Mouse (Mus musculus) erythroid progenitor cell, adult 5-6 weeks (primary cell): ENCODE results near the gene 4921501E09Rik. TPM values are rescaled to one million over a fixed set of nuclear protein-coding genes. Genes with fewer than 3 reads are reported as not detected.
A peak's percentile ranks its signal among the peaks of the same experiment; 100 is the strongest.
"Not testable (repeated sequence)": the region's sequence is repeated elsewhere in the genome, so short reads cannot be mapped to it uniquely, and the experiment has no call there.

Experiments used
- ATAC-seq: replicated peaks from 2 replicates; pipeline ENCODE4 v1.8.0; 2016; ENCODE audit warnings: moderate number of reproducible peaks, mild to moderate bottlenecking, moderate TSS enrichment, inconsistent platforms; ENCODE audit not compliant: poor library complexity, low FRiP score, severe bottlenecking
- total RNA-seq, 2 experiments: library from RNA; stranded (forward) in 1 of 2; stranded (reverse) in 1 of 2; fragments of 150-400 nt in 1 of 2; fragments of 186-747, 209-891 nt in 1 of 2; gene quantifications; 2 replicates each; pipeline versions ENCODE4 v1.2.3 to v1.2.4; 2015 to 2017; ENCODE audit warnings: low replicate concordance in 2 of 2

Gene 4921501E09Rik
- not detected in 2 replicates for total RNA-seq (2015; ENCODE audit: low replicate concordance)
- not detected in 2 replicates for total RNA-seq (2017; ENCODE audit: low replicate concordance)

DNA sequence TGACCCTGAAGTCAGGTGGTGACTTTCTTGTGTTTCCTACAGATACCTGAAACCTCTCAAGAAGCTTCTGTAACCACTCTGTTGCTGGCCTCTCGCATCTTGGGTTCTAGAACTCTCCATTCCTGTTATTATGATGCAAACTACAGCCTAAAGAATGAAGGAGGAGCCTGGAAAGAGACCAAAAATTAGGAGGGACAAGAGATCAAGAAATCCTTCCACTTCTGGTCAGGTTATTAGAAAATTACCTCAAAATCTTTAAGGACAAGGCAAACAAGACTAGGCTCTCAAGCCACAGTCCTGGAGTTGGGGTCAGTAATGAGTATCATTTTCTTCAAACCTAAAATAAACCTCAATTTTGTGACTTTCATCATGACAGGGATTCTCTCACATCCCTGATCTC is at the start of gene 4921501E09Rik:
Gene 4921501E09Rik, minus strand, starts transcription at position 101 of the 400 bp plus-strand sequence.
- ATAC-seq = no peak

DNA sequence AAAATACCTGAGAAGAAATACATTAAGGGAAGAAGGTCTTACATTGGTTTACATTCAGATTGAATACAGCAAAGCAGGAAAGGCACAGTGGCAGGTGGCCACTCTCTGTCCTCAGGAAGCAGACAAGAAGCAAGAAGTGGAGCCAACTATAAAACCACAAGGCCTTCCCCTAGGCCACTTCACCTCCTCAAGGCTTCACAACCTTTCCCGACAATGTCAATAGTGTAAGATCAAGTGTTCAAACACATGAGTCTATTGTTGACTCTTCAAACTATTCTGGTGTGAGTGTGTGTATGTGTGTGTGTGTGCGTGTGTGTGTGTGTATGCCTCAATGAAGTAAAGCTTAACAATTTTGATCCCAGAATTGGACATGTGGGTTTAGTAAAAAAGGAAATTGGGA is 29.5 kb upstream of the 4921501E09Rik start:
- no peak for ATAC-seq

DNA sequence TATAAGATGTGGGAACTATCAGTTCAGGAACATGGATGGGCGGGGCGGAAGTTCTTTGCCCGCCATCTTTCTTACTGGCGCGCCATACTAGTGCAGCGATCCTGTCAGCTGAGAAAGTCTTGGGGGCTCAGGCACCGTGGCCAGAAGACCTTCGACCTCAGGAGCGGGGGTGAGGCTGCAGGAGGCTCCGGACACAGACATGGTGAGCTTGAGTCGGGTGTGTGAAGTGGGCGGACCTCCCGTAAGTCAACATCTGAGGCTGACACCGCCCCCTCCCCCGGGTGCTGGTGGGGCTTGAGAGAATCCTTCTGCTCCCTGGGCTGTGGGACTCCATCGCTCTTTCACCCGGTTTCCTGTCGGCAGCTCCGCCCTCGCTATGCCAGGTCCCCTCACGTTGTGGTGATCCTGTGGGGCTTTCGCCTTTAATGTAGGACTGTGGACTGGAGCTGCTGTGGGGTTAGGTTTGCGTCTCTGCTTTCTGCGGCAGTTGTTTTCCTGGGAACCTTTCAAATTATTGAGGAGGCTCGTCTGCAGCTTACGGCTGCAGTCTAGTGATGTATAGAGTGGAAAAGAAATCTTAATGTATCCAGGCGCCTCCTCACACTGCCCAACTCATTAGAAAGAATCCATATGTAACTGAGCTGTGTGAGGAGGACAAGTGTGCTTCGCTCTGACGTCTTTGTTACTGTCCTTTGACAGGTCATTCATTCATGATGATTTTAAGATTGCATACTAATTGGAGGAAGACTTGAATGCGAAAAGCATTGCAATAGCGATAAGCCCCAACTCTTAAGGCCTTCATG is 24.7 kb upstream of the 4921501E09Rik start:
- peak; percentile 49 for ATAC-seq

DNA sequence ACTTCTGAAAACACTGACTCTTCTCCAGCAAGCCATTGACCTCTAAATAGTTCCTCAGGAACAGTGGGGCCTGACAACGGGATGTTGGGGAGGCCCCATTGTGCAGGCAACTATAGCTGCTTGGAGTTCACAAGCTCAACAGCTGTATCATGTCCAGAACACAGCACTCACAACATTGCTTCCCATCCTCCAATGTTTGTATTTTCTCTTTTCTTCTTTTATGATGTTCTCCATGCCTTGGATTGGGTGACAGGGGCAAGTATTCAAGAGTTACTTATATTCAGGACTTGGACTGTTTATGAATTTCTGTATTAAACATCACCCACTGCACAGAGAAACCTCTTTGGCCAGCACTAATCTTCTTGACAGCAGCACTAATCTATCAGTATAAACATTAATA is 23.8 kb upstream of the 4921501E09Rik start:
- ATAC-seq = no peak

DNA sequence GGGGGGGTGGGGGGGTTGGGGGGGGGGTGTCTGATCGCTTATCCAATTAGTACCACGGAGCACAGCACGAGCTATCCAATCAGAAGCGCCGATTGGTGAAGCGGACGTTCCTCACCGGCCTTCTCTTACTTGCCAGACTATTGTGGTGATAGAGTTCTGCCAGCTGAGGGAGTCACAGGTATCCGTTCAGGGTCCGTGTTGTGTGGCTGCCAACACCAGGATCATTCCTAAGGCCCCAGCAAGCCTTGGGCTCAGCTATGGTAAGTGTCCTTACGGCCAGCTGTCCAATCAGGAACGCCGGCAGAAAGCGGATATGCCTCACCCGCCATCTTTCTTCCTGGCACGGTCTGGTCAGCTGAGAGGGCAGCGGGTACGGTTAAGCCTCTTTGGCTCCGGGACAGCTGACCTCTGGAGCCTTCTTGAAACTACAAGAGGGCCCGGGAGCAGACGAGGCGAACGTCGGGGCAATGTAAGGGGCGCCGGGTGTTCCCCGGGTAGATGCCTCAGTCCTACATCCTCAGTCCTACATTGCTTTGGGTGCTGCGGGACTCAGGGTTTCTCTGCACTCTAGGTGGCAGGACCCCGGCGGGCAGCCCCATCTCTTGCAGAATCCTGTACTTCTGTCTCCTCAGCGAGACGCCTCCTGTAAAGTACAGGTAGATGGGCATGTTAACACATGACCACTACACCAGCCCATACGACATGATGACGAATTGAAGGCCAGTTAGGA is 21.5 kb upstream of the 4921501E09Rik start, which contains the start of gene Zfp563:
Gene Zfp563, plus strand, starts transcription at position 91 of the 730 bp plus-strand sequence.
- peak; percentile 88 for ATAC-seq

DNA sequence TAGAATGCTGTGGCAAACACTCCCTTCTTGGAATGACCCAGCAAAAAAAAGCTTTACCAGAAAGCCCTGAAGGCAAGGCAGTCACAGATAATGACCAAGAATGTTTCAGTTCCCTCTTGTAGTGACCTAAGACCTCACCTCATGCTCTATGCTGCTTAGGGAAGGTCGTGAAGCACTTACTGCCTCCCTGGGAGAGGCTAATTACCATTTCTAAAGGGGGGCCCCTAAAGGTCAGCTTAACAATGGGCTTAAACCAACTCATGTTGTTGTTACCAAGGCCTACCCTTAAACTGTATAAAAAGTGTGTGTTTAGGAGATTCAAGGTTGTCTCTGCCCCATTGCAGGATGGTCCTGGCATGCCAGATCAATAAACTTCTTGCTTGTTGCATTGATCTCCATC is 4.9 kb downstream of the 4921501E09Rik start:
- ATAC-seq = no peak

DNA sequence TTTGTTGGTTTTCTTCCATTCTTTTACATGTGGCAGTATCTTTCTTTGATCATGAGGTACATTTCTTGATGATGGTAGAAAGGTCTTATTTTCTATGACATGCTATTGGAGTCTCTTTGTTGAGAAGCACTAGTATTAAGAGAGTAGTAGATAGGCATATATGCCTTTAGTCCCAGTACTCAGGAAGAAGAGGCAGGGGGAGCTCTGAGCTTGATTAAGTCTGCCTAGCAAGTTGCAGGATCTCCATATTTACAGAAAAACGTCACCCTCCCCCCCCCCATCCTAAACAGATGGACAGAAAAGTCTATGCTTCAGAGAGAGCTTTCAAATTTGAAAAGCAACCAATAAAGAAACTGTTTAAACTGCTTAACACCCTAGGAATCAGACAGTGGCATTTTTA is 9.1 kb downstream of the 4921501E09Rik start:
- no peak for ATAC-seq

DNA sequence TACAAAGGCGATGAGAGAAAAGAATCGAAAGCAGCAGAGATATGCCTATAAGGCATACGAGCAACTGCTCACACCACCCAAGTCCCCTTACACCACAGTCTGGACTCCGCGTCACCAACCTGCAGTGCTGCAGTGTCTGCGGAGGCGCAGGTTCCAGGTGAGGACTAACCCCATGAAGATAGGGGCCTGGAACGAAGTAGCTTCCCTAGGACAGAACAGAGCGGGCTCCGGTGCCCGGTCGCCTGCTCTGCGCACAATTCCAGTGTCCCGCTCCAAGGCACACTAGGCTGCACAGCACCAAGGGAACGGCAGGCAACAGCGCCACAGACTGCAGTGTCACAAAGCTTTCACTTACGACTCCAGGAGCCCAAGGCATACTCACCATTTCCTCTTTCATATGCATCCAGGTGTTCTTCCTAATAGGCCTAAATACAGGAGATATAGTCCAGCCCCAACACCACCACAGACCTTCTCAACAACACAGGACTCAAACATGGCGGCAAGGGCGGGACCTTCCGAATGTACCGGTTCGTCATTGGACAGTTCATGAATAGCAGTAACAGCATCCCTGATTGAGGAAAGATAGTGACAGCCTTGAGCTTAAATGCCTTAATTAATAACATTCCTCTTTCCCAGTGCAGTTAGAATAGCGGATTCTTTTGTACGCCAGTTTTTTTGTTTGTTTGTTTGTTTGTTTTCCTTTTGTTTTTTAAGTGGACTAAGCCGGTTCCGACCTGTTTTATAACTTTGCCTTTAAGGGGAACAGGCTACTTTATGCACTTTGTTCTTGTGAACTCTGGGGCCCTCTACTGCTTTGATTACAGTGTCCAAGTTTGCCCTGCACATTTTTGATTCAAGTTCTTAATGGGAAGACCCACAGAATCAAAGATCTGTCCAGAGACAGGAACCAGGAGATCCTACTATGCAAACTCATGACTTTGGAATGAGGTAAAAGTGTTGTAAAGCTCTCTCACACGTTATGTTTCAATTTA is 34.7 kb downstream of the 4921501E09Rik start, which contains the start of gene Zfp763:
Gene Zfp763, minus strand, starts transcription at position 503 of the 992 bp plus-strand sequence.
- ATAC-seq = peak; percentile 99

DNA sequence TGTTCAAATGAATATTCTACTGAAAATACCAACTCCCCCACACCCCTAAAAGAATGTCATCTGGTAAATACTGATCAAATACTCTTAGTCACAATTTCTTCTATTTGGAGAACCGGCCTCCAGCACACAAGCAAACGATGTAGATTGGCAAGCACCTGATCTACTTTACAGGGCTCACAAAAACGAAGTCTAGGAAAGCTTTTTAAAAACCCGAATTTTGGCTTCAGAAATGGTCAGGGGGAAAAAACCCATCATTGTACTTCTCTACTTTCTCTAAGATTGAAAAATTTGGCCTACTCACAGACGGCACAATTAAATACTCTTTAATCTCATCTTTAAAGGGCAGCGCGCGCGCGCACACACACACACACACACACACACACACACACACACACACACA is 35.5 kb downstream of the 4921501E09Rik start:
- ATAC-seq = no peak

DNA sequence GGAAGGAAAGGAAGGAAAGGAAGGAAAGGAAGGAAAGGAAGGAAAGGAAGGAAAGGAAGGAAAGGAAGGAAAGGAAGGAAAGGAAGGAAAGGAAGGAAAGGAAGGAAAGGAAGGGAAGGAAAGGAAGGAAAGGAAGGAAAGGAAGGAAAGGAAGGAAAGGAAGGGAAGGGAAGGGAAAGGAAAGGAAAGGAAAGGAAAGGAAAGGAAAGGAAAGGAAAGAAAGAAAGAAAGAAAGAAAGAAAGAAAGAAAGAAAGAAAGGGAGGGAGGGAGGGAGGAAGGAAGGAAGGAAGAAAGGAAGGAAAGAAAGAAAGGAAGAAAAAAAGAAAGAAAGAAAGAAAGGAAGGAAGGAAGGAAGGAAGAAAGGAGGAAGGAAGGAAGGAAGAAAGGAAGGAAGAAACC is 47.4 kb downstream of the 4921501E09Rik start:
- not testable (repeated sequence) for ATAC-seq

Other genes with a start within 250 kb of the 4921501E09Rik start
- 0.42 and 1.1 TPM in 2 replicates for gene Zfp799, start 237.8 kb downstream of the 4921501E09Rik start, total RNA-seq (2015; ENCODE audit: low replicate concordance)
- gene Zfp799, start 237.8 kb downstream of the 4921501E09Rik start, total RNA-seq (2017; ENCODE audit: low replicate concordance) = 0.45 and 1.4 TPM in 2 replicates
- 0.84 and 1.1 TPM in 2 replicates for gene Zfp870, start 176.4 kb downstream of the 4921501E09Rik start, total RNA-seq (2015; ENCODE audit: low replicate concordance)
- gene Zfp870, start 176.4 kb downstream of the 4921501E09Rik start, total RNA-seq (2017; ENCODE audit: low replicate concordance) = 0.64 and 0.83 TPM in 2 replicates
- gene Cyp4f14, start 150.7 kb downstream of the 4921501E09Rik start, total RNA-seq (2015; ENCODE audit: low replicate concordance) = not detected in 2 replicates
- not detected in 2 replicates for gene Cyp4f14, start 150.7 kb downstream of the 4921501E09Rik start, total RNA-seq (2017; ENCODE audit: low replicate concordance)
- 3.6 and 14.7 TPM in 2 replicates for gene Cyp4f13, start 120.7 kb downstream of the 4921501E09Rik start, total RNA-seq (2015; ENCODE audit: low replicate concordance)
- 2.6 and 4.1 TPM in 2 replicates for gene Cyp4f13, start 120.7 kb downstream of the 4921501E09Rik start, total RNA-seq (2017; ENCODE audit: low replicate concordance)
- gene Zfp472, start 102.2 kb downstream of the 4921501E09Rik start, total RNA-seq (2015; ENCODE audit: low replicate concordance) = 5.9 and 13.3 TPM in 2 replicates
- 6.5 and 12.2 TPM in 2 replicates for gene Zfp472, start 102.2 kb downstream of the 4921501E09Rik start, total RNA-seq (2017; ENCODE audit: low replicate concordance)
- gene Zfp952, start 74.9 kb downstream of the 4921501E09Rik start, total RNA-seq (2015; ENCODE audit: low replicate concordance) = 0.72 and 6.3 TPM in 2 replicates
- gene Zfp952, start 74.9 kb downstream of the 4921501E09Rik start, total RNA-seq (2017; ENCODE audit: low replicate concordance) = 2.1 and 2.3 TPM in 2 replicates
- 0.36 and 2.1 TPM in 2 replicates for gene Zfp763, start 34.7 kb downstream of the 4921501E09Rik start, total RNA-seq (2015; ENCODE audit: low replicate concordance)
- gene Zfp763, start 34.7 kb downstream of the 4921501E09Rik start, total RNA-seq (2017; ENCODE audit: low replicate concordance) = 2.8 and 3.3 TPM in 2 replicates
- gene Zfp563, start 21.3 kb upstream of the 4921501E09Rik start, total RNA-seq (2015; ENCODE audit: low replicate concordance) = 0.72 TPM in 1 of 2 replicates, not detected in the other
- 0.98 and 1.7 TPM in 2 replicates for gene Zfp563, start 21.3 kb upstream of the 4921501E09Rik start, total RNA-seq (2017; ENCODE audit: low replicate concordance)
- gene Morc2b, start 71.6 kb upstream of the 4921501E09Rik start, total RNA-seq (2015; ENCODE audit: low replicate concordance) = not detected in 2 replicates
- gene Morc2b, start 71.6 kb upstream of the 4921501E09Rik start, total RNA-seq (2017; ENCODE audit: low replicate concordance) = 0.51 TPM in 1 of 2 replicates, not detected in the other
- not detected in 2 replicates for gene Olfr55, start 100.4 kb upstream of the 4921501E09Rik start, total RNA-seq (2015; ENCODE audit: low replicate concordance)
- not detected in 2 replicates for gene Olfr55, start 100.4 kb upstream of the 4921501E09Rik start, total RNA-seq (2017; ENCODE audit: low replicate concordance)
- not detected in 2 replicates for gene Olfr239, start 123.2 kb upstream of the 4921501E09Rik start, total RNA-seq (2015; ENCODE audit: low replicate concordance)
- not detected in 2 replicates for gene Olfr239, start 123.2 kb upstream of the 4921501E09Rik start, total RNA-seq (2017; ENCODE audit: low replicate concordance)
- not detected in 2 replicates for gene Olfr1564, start 153.6 kb upstream of the 4921501E09Rik start, total RNA-seq (2015; ENCODE audit: low replicate concordance)
- gene Olfr1564, start 153.6 kb upstream of the 4921501E09Rik start, total RNA-seq (2017; ENCODE audit: low replicate concordance) = not detected in 2 replicates
- gene Zfp955a, start 187.1 kb upstream of the 4921501E09Rik start, total RNA-seq (2015; ENCODE audit: low replicate concordance) = 1.3 and 1.4 TPM in 2 replicates
- gene Zfp955a, start 187.1 kb upstream of the 4921501E09Rik start, total RNA-seq (2017; ENCODE audit: low replicate concordance) = 3.3 and 7.2 TPM in 2 replicates
- gene Olfr63, start 196.6 kb upstream of the 4921501E09Rik start, total RNA-seq (2015; ENCODE audit: low replicate concordance) = not detected in 2 replicates
- gene Olfr63, start 196.6 kb upstream of the 4921501E09Rik start, total RNA-seq (2017; ENCODE audit: low replicate concordance) = not detected in 2 replicates
- 1.8 and 2.5 TPM in 2 replicates for gene Zfp955b, start 221.5 kb upstream of the 4921501E09Rik start, total RNA-seq (2015; ENCODE audit: low replicate concordance)
- 0.45 and 1.7 TPM in 2 replicates for gene Zfp955b, start 221.5 kb upstream of the 4921501E09Rik start, total RNA-seq (2017; ENCODE audit: low replicate concordance)